Mouse (Mus musculus) C2C12 (cell line): ENCODE measurements around the gene Fut8. TPM values are rescaled to one million over a fixed set of nuclear protein-coding genes. Genes with fewer than 3 reads are reported as not detected.

Source experiments
- H3K27me3 ChIP-seq: one replicate; pipeline ENCODE4 v1.6.1; 2011; ENCODE audit not compliant: control insufficient read depth, insufficient read depth, insufficient read length
- H3K36me3 ChIP-seq: one replicate; pipeline ENCODE4 v1.6.1; 2011; ENCODE audit not compliant: control insufficient read depth, insufficient read depth
- H3K4me3 ChIP-seq: one replicate; pipeline ENCODE4 v1.5.1; 2011; ENCODE audit warnings: mild to moderate bottlenecking, control low read depth; ENCODE audit not compliant: poor library complexity, insufficient read depth, severe bottlenecking
- H3K79me2 ChIP-seq: one replicate; pipeline ENCODE4 v1.6.1; 2011; ENCODE audit not compliant: control insufficient read depth, insufficient read depth
- H3K79me3 ChIP-seq: one replicate; pipeline ENCODE4 v1.6.1; 2011; ENCODE audit warnings: low read depth, control low read depth
- H3ac ChIP-seq: one replicate; pipeline ENCODE3; 2011; ENCODE audit warnings: low read depth; ENCODE audit not compliant: control insufficient read depth, insufficient read length
- CEBPB ChIP-seq: IDR thresholded peaks from one replicate; pipeline ENCODE4 v1.6.1; 2011; ENCODE audit warnings: low read depth, mild to moderate bottlenecking, control low read depth, moderate library complexity
- CTCF ChIP-seq: IDR thresholded peaks from one replicate; pipeline ENCODE4 v1.5.1; 2011; ENCODE audit not compliant: control insufficient read depth, insufficient read depth, insufficient read length
- FOSL1 ChIP-seq: IDR thresholded peaks from one replicate; pipeline ENCODE4 v1.8.0; 2011; ENCODE audit warnings: mild to moderate bottlenecking, low read length; ENCODE audit not compliant: poor library complexity, insufficient read depth, severe bottlenecking
- MAX ChIP-seq: IDR thresholded peaks from one replicate; pipeline ENCODE4 v1.6.1; 2011; ENCODE audit warnings: mild to moderate bottlenecking, control low read depth
- MYOD1 ChIP-seq: IDR thresholded peaks from one replicate; pipeline ENCODE4 v1.6.1; 2011; ENCODE audit warnings: low read depth; ENCODE audit not compliant: control insufficient read depth, insufficient read length
- MYOG ChIP-seq: IDR thresholded peaks from one replicate; pipeline ENCODE4 v1.6.1; 2011; ENCODE audit not compliant: control insufficient read depth, insufficient read length; ENCODE audit errors: extremely low read depth
- USF1 ChIP-seq: IDR thresholded peaks from one replicate; pipeline ENCODE4 v1.6.1; 2011; ENCODE audit warnings: low read depth, mild to moderate bottlenecking, control low read depth, moderate library complexity
- polyA plus RNA-seq: library from polyadenylated mRNA; unstranded; fragments of >200 nt; fragmentation: generic; extraction: Trizol; gene quantifications from one replicate; pipeline ENCODE4 v1.2.1, GENCODE M21; 2012; ENCODE audit warnings: missing spikeins

The Fut8 gene
- polyA plus RNA-seq, 1 experiment = 12.6 TPM

GRCm38 (mm10) chr12:77223595-77223994 lies 14.3 kb upstream of the Fut8 start:
- Histone ChIP-seq H3K79me2 (no peaks in the 10 kb centered on the region), H3ac (no peak overlapping the region), H3K36me3 (no peaks in the 10 kb centered on the region), H3K79me3 (no peaks in the 10 kb centered on the region), H3K4me3 (no peak overlapping the region), H3K27me3 (no peaks in the 10 kb centered on the region)
- TF ChIP-seq MYOD1 (no peak), CEBPB (peak; percentile 57), CTCF (no peak), MYOG (no peak), FOSL1 (peak; percentile 60), USF1 (no peak), MAX (peak; percentile 50)

- Histone ChIP-seq H3K36me3 (no peaks in the 10 kb centered on the region), H3K79me3 (no peaks in the 10 kb centered on the region), H3K27me3 (no peaks in the 10 kb centered on the region), H3ac (no peak overlapping the region), H3K79me2 (no peaks in the 10 kb centered on the region), H3K4me3 (no peak overlapping the region)
- TF ChIP-seq CTCF (no peak), MYOG (no peak), FOSL1 (no peak), MAX (no peak), CEBPB (no peak), MYOD1 (no peak), USF1 (no peak)
Measured at GRCm38 (mm10) chr12:77224121-77224520, 13.8 kb upstream of the Fut8 start.

GRCm38 (mm10) chr12:77224891-77225290 lies 13.0 kb upstream of the Fut8 start:
- TF ChIP-seq MAX = no peak
- TF ChIP-seq CEBPB = no peak
- no peak for TF ChIP-seq CTCF
- no peak for TF ChIP-seq USF1
- TF ChIP-seq FOSL1 = no peak
- TF ChIP-seq MYOD1 = no peak
- TF ChIP-seq MYOG = no peak
- no peaks in the 10 kb centered on the region for H3K79me2 ChIP-seq
- H3K27me3 ChIP-seq = no peaks in the 10 kb centered on the region

GRCm38 (mm10) chr12:77225727-77226126 lies 12.2 kb upstream of the Fut8 start:
- Histone ChIP-seq H3K4me3 (no peak overlapping the region), H3K79me3 (no peaks in the 10 kb centered on the region), H3ac (no peak overlapping the region), H3K27me3 (no peaks in the 10 kb centered on the region), H3K79me2 (no peaks in the 10 kb centered on the region), H3K36me3 (no peaks in the 10 kb centered on the region)
- TF ChIP-seq CEBPB (no peak), CTCF (no peak), MYOD1 (no peak), MYOG (no peak)

More at GRCm38 (mm10) chr12:77224891-77225290, 13.0 kb upstream of the Fut8 start:
- no peaks in the 10 kb centered on the region for H3K36me3 ChIP-seq
- no peaks in the 10 kb centered on the region for H3K79me3 ChIP-seq
- H3K4me3 ChIP-seq = no peak overlapping the region
- H3ac ChIP-seq = no peak overlapping the region

GRCm38 (mm10) chr12:77235958-77236357 lies 2.0 kb upstream of the Fut8 start:
- Histone ChIP-seq H3K36me3 (no peaks in the 10 kb centered on the region), H3K4me3 (no peak overlapping the region), H3K79me2 (peaks cover 21% of the 10 kb centered on the region), H3K79me3 (peaks cover 7% of the 10 kb centered on the region), H3ac (no peak overlapping the region), H3K27me3 (no peaks in the 10 kb centered on the region)
- no peak for TF ChIP-seq MAX
- TF ChIP-seq CTCF = no peak
- TF ChIP-seq USF1 = no peak
- no peak for TF ChIP-seq CEBPB
- TF ChIP-seq FOSL1 = no peak
- no peak for TF ChIP-seq MYOD1
- TF ChIP-seq MYOG = no peak
